Mouse (Mus musculus): ENCODE data around the gene Ror1.

Ror1 gene

GRCm38 (mm10) chr4:100301423-100301822 lies 205.8 kb downstream of the Ror1 start:
- no peak for DNase-seq (ENCODE audit: low read depth, low spot score)

GRCm38 (mm10) chr4:100307365-100307764 lies 211.8 kb downstream of the Ror1 start:
- no peak for DNase-seq (ENCODE audit: low read depth, low spot score)

DNA sequence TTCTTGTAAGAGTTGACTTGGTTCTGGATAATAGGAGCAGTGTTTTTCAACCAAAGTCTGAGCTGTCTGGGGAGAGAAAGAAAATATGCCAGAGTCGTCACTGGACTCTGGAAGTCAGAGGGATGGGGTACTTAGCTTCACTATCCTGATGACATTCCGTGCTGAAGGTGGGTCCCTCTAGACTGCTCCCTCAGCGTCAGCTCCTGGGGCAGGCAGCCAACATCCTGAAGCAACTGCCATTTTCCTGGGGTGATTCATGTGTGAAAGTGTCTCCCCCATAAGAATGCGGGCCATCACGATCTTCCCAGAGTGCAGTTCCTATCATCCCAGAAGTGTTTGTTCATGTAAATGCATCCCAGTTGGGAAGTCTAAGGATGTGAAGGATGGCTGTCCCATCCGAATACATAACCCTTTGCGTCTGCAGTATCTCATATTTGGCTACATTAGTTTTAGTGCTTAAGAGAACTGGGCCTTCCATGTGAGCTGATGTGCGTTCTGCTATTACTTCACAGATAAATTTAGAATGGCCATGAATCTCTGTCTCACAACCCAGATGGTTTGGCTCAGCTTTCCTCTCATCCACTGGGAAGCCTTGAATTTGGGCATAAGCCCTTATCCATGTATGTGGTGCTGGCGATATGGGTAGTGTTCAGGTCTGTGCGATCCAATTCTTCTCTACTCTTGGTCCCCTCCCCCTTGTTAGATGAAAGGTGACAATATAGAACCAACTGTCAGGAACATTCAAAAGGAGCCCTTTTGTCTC lies 216.4 kb downstream of the Ror1 start:
- DNase-seq (ENCODE audit: low read depth, low spot score): peak; percentile 20

- DNase-seq (ENCODE audit: low read depth, low spot score): peak; percentile 54
These were observed 219.5 kb downstream of the Ror1 start for GRCm38 (mm10) chr4:100315066-100315465.

GRCm38 (mm10) chr4:100321758-100322157 lies 226.2 kb downstream of the Ror1 start:
- DNase-seq (ENCODE audit: low read depth, low spot score): peak; percentile 30

DNA sequence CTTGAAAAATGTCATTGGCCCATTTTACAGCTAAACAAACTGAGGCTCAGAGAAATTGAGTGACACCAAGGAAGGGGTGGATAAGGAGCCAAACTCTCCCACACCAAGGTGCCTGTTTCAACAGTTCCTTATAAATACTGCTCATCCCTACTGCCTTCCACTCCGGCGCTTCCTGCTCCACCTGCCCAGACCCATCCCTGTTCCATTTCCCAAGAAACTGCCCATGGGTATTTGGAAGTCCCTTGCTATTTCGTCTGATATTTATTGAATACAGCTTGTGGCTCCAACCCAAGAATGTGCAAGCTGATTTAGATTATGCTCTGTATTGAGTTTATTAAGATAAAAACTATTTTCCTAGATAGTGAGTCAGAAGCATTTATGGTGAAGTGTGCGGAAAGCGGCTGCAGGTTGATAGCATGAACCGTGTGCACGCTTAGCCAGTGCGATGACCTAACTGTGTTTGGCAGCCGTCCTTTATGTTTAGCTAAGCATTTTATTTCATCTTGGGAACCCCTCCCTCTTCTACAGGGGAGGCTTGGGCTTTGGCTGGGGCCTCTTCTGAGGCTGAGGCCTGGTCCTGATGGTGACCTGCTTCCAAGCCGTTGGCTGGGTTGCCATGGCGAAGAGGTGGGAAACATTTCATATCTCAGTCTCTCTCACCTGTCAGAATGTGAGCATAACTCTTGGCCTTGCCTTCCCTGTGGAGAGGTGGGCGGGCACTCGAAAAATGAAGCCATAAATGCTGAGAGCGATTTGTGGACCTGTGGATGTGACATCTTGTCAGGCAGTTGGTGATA lies 229.3 kb downstream of the Ror1 start:
- no peak for DNase-seq (ENCODE audit: low read depth, low spot score)

GRCm38 (mm10) chr4:100328361-100328970 lies 232.9 kb downstream of the Ror1 start:
- no peak for DNase-seq (ENCODE audit: low read depth, low spot score)

GRCm38 (mm10) chr4:100335168-100335567 lies 239.6 kb downstream of the Ror1 start:
- no peak for DNase-seq (ENCODE audit: low read depth, low spot score)

GRCm38 (mm10) chr4:100347791-100348190 lies 252.2 kb downstream of the Ror1 start:
- no peak for DNase-seq (ENCODE audit: low read depth, low spot score)

GRCm38 (mm10) chr4:100350106-100350795 lies 254.7 kb downstream of the Ror1 start:
- DNase-seq (ENCODE audit: low read depth, low spot score): peak; percentile 32

DNA sequence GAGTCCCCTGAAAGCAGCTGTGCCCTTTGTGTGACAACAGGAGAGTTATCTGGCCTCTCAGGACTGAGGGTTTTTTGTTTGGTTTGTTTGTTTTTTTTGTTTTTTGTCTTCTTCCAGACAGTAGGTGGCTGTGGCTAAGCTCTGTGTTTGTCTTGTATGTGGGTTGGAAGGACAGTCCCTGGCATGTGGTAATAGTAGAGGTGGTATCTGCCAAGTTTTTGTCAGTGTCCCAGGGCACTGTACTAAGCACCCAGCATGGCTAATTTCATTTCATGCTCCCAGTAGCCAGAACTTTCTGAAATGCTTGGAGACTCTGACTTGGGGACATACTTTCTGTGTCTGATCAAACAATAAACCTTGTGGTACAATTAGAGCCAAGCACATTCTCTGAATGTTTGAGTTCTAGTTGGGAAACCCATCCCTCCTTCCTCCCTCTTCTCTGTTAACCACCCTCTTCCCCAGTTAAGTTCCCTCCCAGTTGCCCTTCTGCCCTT lies 256.3 kb downstream of the Ror1 start:
- peak; percentile 13 for DNase-seq (ENCODE audit: low read depth, low spot score)

- DNase-seq (ENCODE audit: low read depth, low spot score): no peak
These were observed 260.0 kb downstream of the Ror1 start for GRCm38 (mm10) chr4:100355566-100355965.

GRCm38 (mm10) chr4:100357881-100358589 lies 262.4 kb downstream of the Ror1 start:
- no peak for DNase-seq (ENCODE audit: low read depth, low spot score)

DNA sequence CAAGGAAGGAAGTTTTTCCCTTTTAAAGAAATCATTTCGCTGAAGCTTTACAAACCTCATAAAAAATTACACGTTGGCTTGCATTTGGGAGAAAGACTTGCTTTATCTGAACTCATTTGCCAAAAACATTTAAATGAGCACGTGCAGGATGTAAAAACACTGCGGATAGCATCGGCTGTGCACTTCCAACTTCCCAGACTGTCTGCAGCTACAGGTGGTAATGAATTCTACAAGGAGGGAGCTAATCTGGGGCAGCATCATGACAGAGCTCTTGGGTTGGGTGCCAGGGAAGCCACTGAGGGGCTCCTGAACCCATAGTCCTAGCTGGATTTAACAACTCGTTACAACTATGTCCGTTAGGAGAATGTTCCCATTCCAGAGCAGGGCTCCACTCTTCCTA lies 268.1 kb downstream of the Ror1 start:
- no peak for DNase-seq (ENCODE audit: low read depth, low spot score)

- DNase-seq (ENCODE audit: low read depth, low spot score): peak; percentile 36
These were observed 273.1 kb downstream of the Ror1 start for GRCm38 (mm10) chr4:100368691-100369090.

- no peak for DNase-seq (ENCODE audit: low read depth, low spot score)
These were observed 274.1 kb downstream of the Ror1 start for GRCm38 (mm10) chr4:100369541-100370174.

DNA sequence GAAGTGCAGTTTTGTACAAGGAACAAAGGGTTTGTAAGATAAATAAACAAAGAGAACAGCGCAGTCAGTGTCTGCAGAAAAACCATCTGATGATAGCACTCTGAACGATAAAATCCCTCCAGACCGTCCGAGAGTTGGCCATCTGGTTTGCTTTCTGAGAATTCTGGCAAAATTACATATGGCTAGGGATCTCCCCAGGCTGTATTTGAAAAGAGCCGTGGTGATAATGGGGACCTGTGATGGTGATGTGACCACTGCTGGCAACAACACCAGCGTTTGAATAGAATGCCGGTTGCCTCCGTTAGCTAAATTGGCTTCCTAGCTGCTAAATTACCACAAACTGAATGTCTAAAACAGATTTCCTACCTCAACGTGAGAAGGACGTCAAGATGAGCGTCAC lies 277.2 kb downstream of the Ror1 start:
- DNase-seq (ENCODE audit: low read depth, low spot score): no peak

GRCm38 (mm10) chr4:100373780-100374179 lies 278.2 kb downstream of the Ror1 start:
- DNase-seq (ENCODE audit: low read depth, low spot score): no peak

DNA sequence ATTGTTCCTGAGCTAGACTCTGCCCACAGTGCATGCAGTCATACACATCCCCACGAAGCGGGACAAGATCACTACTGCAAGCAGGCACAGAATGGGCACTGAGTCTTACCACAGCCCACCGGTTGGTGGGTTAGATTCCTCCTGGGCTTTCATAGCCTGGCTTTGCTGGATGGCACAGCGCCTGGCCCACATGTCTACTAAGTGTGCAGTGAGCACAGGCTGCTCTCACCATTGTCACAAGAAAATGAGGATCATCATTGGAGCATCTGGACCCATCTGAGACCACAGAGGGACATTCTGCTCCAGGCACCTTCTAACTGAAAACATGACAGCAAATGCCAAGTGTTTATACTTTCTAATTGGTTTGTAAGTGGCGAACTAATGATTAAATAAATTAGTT lies 279.7 kb downstream of the Ror1 start:
- DNase-seq (ENCODE audit: low read depth, low spot score): no peak

DNA sequence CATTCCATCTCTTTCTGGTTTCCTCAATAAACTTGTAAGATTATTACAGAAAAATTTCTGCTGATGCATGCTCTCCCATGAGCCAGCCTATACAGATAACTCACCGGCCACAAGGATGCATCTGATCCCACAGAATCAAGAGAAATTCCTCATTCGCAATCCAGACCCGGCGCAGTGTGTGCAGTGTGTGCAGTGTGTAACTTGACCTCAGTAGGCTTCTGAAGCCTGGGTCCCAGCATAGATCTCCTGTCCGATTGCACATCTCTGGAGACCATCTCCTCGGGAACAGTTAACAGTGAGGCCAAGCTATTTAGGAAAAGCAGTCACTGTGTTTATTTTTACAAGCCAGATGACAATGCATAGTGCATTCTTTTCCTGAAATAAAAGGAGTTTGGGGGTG lies 280.6 kb downstream of the Ror1 start:
- no peak for DNase-seq (ENCODE audit: low read depth, low spot score)

- DNase-seq (ENCODE audit: low read depth, low spot score): no peak
These were observed 281.6 kb downstream of the Ror1 start for GRCm38 (mm10) chr4:100377231-100377630.
